Mouse (Mus musculus) hindbrain, embryonic 15.5 days (tissue): ENCODE measurements around the gene 4930442H23Rik. TPM values are rescaled to one million over a fixed set of nuclear protein-coding genes. Genes with fewer than 3 reads are reported as not detected.
"Not testable (repeated sequence)": the region's sequence is repeated elsewhere in the genome, so short reads cannot be mapped to it uniquely, and the experiment has no call there.

ENCODE experiments used
- ATAC-seq: fragments of 200-750 bp; cut with Nextera tagmentation; 2 replicates; pipeline ENCODE4 v1.8.0; 2017; ENCODE audit warnings: low read depth, moderate number of reproducible peaks, moderate TSS enrichment; ENCODE audit not compliant: low FRiP score
- H3K27ac ChIP-seq: fragments of 300-500 bp; sonication (generic); replicated peaks from 2 replicates; pipeline ENCODE4 v1.5.1; 2015; ENCODE audit warnings: mild to moderate bottlenecking, inconsistent platforms
- H3K27me3 ChIP-seq: fragments of 300-500 bp; sonication (generic); 2 replicates; pipeline ENCODE4 v1.6.1; 2015; ENCODE audit warnings: control low read depth, inconsistent platforms
- H3K36me3 ChIP-seq: fragments of 300-500 bp; sonication (generic); 2 replicates; pipeline ENCODE4 v1.6.1; 2015; ENCODE audit warnings: control low read depth, inconsistent platforms
- H3K4me1 ChIP-seq: fragments of 300-500 bp; sonication (generic); replicated peaks from 2 replicates; pipeline ENCODE4 v1.6.1; 2015; ENCODE audit warnings: control low read depth, inconsistent platforms
- H3K4me2 ChIP-seq: fragments of 300-500 bp; sonication (generic); 2 replicates; pipeline ENCODE4 v1.6.1; 2015; ENCODE audit warnings: moderate library complexity, mild to moderate bottlenecking, inconsistent platforms
- H3K4me3 ChIP-seq: fragments of 300-500 bp; sonication (generic); 2 replicates; pipeline ENCODE4 v1.5.1; 2015; ENCODE audit warnings: mild to moderate bottlenecking, inconsistent platforms
- H3K9ac ChIP-seq: fragments of 300-500 bp; sonication (generic); 2 replicates; pipeline ENCODE4 v1.6.1; 2015; ENCODE audit warnings: inconsistent platforms
- H3K9me3 ChIP-seq: fragments of 300-500 bp; sonication (generic); 2 replicates; pipeline ENCODE4 v1.6.1; 2016; ENCODE audit warnings: control low read depth, inconsistent platforms
- WGBS: fragments of 180-500 bp; shearing (Covaris S2); methylation state at CpG from one replicate; pipeline ENCODE4 v1.1.7; 2015; 5-methylcytosine and 5-hydroxymethylcytosine counted together
- polyA plus RNA-seq: library from polyadenylated mRNA; unstranded; fragments of >200 nt; fragmentation: Nextera tagmentation; extraction: Ambion mirVana; gene quantifications from 2 replicates; pipeline ENCODE4 v1.2.1, GENCODE M21; 2015

The 4930442H23Rik gene
- polyA plus RNA-seq, 1 experiment from 2014 or later: 0.31 TPM

- Histone ChIP-seq H3K9me3 (no peaks in the 10 kb centered on the region), H3K36me3 (peaks cover 23% of the 10 kb centered on the region), H3K4me3 (peak overlapping the region; percentile 34), H3K4me2 (peak overlapping the region; percentile 83), H3K27me3 (no peaks in the 10 kb centered on the region), H3K27ac (peak overlapping the region; percentile 90), H3K9ac (peak overlapping the region; percentile 35), H3K4me1 (peaks cover 63% of the 10 kb centered on the region)
- 2% methylated on average over 29 of the region's 29 CpGs for WGBS
- peak; percentile 71 for ATAC-seq
Measured at GRCm38 (mm10) chr10:81174617-81175344, 8.9 kb downstream of the 4930442H23Rik start.

DNA sequence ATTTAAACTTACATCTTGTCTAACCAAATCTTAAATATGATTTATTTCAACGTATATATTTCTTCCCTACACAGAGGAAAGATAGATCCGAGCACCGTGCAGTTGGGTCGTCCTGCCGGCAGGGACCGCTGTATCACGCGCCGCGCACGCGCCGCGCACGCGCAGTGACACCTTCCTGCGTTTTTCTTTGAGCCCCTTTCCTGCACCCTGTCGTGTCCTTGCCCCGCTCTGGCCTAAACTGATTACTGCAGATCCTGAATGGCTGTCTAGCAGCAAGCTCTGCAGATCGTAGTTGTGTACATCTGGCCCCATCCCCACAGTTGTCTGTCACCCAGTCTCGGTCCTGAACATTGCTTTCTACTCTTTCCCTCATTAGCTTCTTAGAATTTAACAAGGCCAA lies 10.5 kb downstream of the 4930442H23Rik start:
- 3% methylated on average over 21 of the region's 21 CpGs for WGBS
- Histone ChIP-seq H3K4me1 (peaks cover 59% of the 10 kb centered on the region), H3K4me3 (peak overlapping the region; percentile 13; the same call in 1 of the 2 replicates), H3K27ac (peak overlapping the region; percentile 90), H3K4me2 (peak overlapping the region; percentile 49), H3K9ac (peak overlapping the region; percentile 40; the same call in 1 of the 2 replicates), H3K27me3 (no peaks in the 10 kb centered on the region), H3K9me3 (no peaks in the 10 kb centered on the region), H3K36me3 (peaks cover 7% of the 10 kb centered on the region)
- peak; percentile 5; the same call in 1 of the 2 replicates for ATAC-seq

GRCm38 (mm10) chr10:81169411-81169900 lies 14.2 kb downstream of the 4930442H23Rik start:
- ATAC-seq, H3K9ac ChIP-seq, H3K4me3 ChIP-seq, H3K9me3 ChIP-seq, H3K27me3 ChIP-seq, H3K36me3 ChIP-seq: not testable (repeated sequence)
- Histone ChIP-seq H3K27ac (peak overlapping the region; percentile 70), H3K4me2 (peak overlapping the region; percentile 87; the same call in 1 of the 2 replicates), H3K4me1 (peaks cover 58% of the 10 kb centered on the region)
- WGBS: 41% methylated on average over 6 of the region's 14 CpGs

GRCm38 (mm10) chr10:81168521-81169244 lies 15.0 kb downstream of the 4930442H23Rik start:
- Histone ChIP-seq H3K4me3 (peak overlapping the region; percentile 76), H3K4me2 (peak overlapping the region; percentile 87), H3K27ac (peak overlapping the region; percentile 79), H3K4me1 (peaks cover 51% of the 10 kb centered on the region), H3K27me3 (no peaks in the 10 kb centered on the region), H3K9me3 (no peaks in the 10 kb centered on the region), H3K36me3 (peaks cover 3% of the 10 kb centered on the region; the same call in 1 of the 2 replicates), H3K9ac (peak overlapping the region; percentile 49)
- 3% methylated on average over 29 of the region's 29 CpGs for WGBS
- no peak for ATAC-seq

GRCm38 (mm10) chr10:81168087-81168431 lies 15.6 kb downstream of the 4930442H23Rik start:
- H3K36me3 ChIP-seq: peaks cover 6% of the 10 kb centered on the region; the same call in 1 of the 2 replicates
- peak overlapping the region; percentile 76 for H3K4me3 ChIP-seq
- ATAC-seq: peak; percentile 50
- H3K9me3 ChIP-seq: no peaks in the 10 kb centered on the region
- H3K4me1 ChIP-seq: peaks cover 45% of the 10 kb centered on the region
- peak overlapping the region; percentile 87 for H3K4me2 ChIP-seq
- no peaks in the 10 kb centered on the region for H3K27me3 ChIP-seq
- H3K9ac ChIP-seq: peak overlapping the region; percentile 49; the same call in 1 of the 2 replicates
- H3K27ac ChIP-seq: peak overlapping the region; percentile 79
- 10% methylated on average over 5 of the region's 5 CpGs for WGBS

DNA sequence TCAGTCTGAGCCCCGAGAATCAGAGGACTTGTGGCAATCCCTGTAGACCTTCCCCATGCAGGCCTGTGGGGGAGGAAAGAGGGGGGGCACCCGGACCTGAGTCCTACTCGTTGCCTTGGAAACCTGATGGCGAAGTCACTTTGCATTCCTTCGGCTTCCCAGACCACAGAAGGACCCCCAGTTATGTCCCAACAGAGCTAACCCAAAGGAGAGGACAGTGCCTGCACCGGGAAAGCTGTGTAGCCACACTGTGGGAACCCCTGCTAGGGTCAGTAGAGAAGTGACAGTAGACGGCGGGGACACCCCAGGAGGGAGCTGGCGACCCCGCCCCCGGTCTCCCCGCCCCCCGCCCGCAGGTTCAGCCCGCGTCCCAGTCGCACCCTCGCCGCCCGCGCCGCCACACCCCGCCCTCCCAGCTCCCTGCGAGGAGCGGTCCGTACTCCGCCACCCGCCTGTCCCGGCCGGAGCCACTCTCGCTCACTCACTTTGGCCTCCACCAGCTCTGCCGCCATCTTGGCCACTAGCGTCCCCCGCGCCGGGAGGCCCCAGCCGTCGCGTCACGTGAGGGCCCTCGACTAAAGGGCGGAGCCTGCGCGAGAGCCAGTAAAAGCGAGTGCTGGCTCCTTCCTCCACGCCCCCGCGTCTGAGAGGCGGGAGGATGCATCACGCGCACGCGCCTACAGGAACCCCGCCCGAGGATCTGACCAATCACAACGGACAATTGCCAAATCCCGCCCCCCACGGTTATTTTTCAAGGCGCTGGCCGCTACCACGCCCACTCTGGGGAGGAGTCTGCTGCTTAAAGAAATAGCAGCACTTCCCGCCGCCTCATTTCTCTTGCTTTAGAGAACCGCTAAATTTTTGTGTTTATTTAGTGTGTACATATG lies 16.2 kb downstream of the 4930442H23Rik start, which contains the start of gene Pias4:
Gene Pias4 (minus strand): TSS at position 724 of the 887 bp plus-strand sequence.
- WGBS: under 1% methylated on average over 61 of the region's 64 CpGs
- Histone ChIP-seq H3K27ac (peak within 1 kb of the TSS; percentile 79), H3K4me1 (peaks cover 42% of the 10 kb centered on the region), H3K9me3 (no peaks in the 10 kb centered on the region), H3K9ac (peak within 1 kb of the TSS; percentile 73), H3K4me2 (peak within 1 kb of the TSS; percentile 87), H3K4me3 (peak within 1 kb of the TSS; percentile 76), H3K36me3 (peaks cover 10% of the 10 kb centered on the region), H3K27me3 (no peaks in the 10 kb centered on the region)
- peak; percentile 91 for ATAC-seq

- Histone ChIP-seq H3K36me3 (peaks cover 16% of the 10 kb centered on the region), H3K4me3 (no peak overlapping the region), H3K27me3 (no peaks in the 10 kb centered on the region), H3K4me1 (peaks cover 53% of the 10 kb centered on the region), H3K9me3 (no peaks in the 10 kb centered on the region), H3K9ac (no peak overlapping the region), H3K27ac (no peak overlapping the region), H3K4me2 (no peak overlapping the region)
- no peak for ATAC-seq
- 76% methylated on average over 8 of the region's 8 CpGs for WGBS
Measured at GRCm38 (mm10) chr10:81165118-81165517, 18.5 kb downstream of the 4930442H23Rik start.

- Histone ChIP-seq H3K9me3 (no peaks in the 10 kb centered on the region), H3K27me3 (no peaks in the 10 kb centered on the region), H3K4me2 (no peak overlapping the region), H3K4me3 (no peak overlapping the region), H3K27ac (no peak overlapping the region), H3K36me3 (peaks cover 32% of the 10 kb centered on the region), H3K9ac (no peak overlapping the region), H3K4me1 (peaks cover 39% of the 10 kb centered on the region)
- WGBS: 60% methylated on average over 2 of the region's 2 CpGs
- ATAC-seq: no peak
Measured at GRCm38 (mm10) chr10:81162318-81162652, 21.4 kb downstream of the 4930442H23Rik start.

GRCm38 (mm10) chr10:81161602-81162317 lies 21.9 kb downstream of the 4930442H23Rik start:
- Histone ChIP-seq H3K27me3 (no peaks in the 10 kb centered on the region), H3K9ac (no peak overlapping the region), H3K4me1 (peaks cover 35% of the 10 kb centered on the region), H3K4me2 (no peak overlapping the region), H3K4me3 (no peak overlapping the region), H3K36me3 (peaks cover 38% of the 10 kb centered on the region), H3K27ac (no peak overlapping the region), H3K9me3 (no peaks in the 10 kb centered on the region)
- ATAC-seq: no peak
- WGBS: 72% methylated on average over 8 of the region's 8 CpGs

DNA sequence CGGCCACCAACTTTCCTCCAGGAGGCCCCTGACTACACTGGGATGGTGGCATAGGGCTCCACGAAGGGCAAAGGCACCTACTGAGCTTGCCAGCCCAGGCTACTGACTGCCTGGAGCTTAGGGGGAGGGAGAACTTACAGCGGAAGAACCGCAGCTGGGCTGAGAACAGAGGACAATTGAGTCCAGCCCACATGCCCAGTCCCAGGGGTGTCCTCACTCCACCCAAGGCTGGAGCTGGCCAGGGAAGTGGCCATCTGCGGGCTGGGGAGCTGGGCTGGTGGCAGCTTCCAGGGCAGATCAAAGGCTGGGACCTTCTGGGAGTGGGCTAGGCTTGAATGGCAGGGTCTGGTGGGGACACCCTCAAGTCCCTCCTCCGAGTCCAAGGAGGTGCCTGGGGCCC lies 28.9 kb downstream of the 4930442H23Rik start:
- Histone ChIP-seq H3K4me3 (no peak overlapping the region), H3K4me1 (no peaks in the 10 kb centered on the region), H3K27me3 (no peaks in the 10 kb centered on the region), H3K27ac (no peak overlapping the region), H3K9ac (no peak overlapping the region), H3K36me3 (peaks cover 56% of the 10 kb centered on the region), H3K9me3 (no peaks in the 10 kb centered on the region), H3K4me2 (no peak overlapping the region)
- WGBS: 81% methylated on average over 6 of the region's 6 CpGs
- no peak for ATAC-seq

- no peak overlapping the region for H3K4me2 ChIP-seq
- H3K9ac ChIP-seq: no peak overlapping the region
- 91% methylated on average over 12 of the region's 12 CpGs for WGBS
- H3K4me3 ChIP-seq: no peak overlapping the region
- peaks cover 60% of the 10 kb centered on the region for H3K36me3 ChIP-seq
- no peak for ATAC-seq
- H3K27me3 ChIP-seq: no peaks in the 10 kb centered on the region
- H3K9me3 ChIP-seq: no peaks in the 10 kb centered on the region
- no peak overlapping the region for H3K27ac ChIP-seq
- H3K4me1 ChIP-seq: no peaks in the 10 kb centered on the region
Measured at GRCm38 (mm10) chr10:81154313-81154712, 29.3 kb downstream of the 4930442H23Rik start.
